In the genomic region with DNA sequence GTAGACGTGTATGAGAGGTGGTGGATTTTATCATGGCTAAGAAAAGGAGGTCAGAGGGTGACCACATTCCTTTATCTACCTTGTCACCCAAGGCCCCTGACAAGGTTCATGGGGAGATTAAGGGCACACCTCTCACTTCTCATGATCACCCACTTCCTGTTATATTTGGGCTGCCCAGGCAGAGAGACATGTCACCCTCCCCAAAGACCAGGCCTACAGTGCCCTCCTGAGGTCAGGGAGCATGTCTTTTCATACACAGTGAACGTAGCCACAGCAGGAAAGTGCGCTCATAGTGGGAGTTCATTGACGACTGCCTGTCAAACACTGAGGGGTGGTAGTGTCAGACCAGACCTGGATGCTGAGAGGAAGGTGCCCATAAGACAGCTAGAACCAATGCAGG, we compare ENCODE assay signal across 8 mouse cellular contexts.
DNase-seq lines count a peak whose midpoint lies in the region; ATAC-seq and TF ChIP-seq lines count a peak whose summit lies in the region.

No protein-coding gene starts in this region.

- no peaks in the 10 kb centered on the region for H3K27me3 ChIP-seq in forebrain, embryonic 16.5 days (replicated peaks; ENCODE audit: control insufficient read depth, insufficient read depth, low read length)
- no peaks in the 10 kb centered on the region for H3K27me3 ChIP-seq in forebrain, embryonic 11.5 days (ENCODE audit: control insufficient read depth, insufficient read depth, low read length)
- no peaks in the 10 kb centered on the region for H3K27me3 ChIP-seq in neural tube, embryonic 12.5 days (replicated peaks)
- H3K27me3 ChIP-seq in neural tube, embryonic 15.5 days (replicated peaks), result no peaks in the 10 kb centered on the region
- no peaks in the 10 kb centered on the region for H3K27me3 ChIP-seq in lung, embryonic 14.5 days (ENCODE audit: insufficient read depth, low read length)
- peaks cover 32% of the 10 kb centered on the region for H3K27me3 ChIP-seq in limb, embryonic 10.5 days (ENCODE audit: low read depth, poor library complexity, severe bottlenecking)

- H3K9ac ChIP-seq in forebrain, embryonic 16.5 days (replicated peaks; ENCODE audit: low read depth, low read length), result no peak overlapping the region
- H3K9ac ChIP-seq in forebrain, embryonic 11.5 days (ENCODE audit: low read length), result no peak overlapping the region
- H3K9ac ChIP-seq in neural tube, embryonic 12.5 days, result no peak overlapping the region
- H3K9ac ChIP-seq in neural tube, embryonic 15.5 days (replicated peaks), result no peak overlapping the region
- no peak overlapping the region for H3K9ac ChIP-seq in lung, embryonic 14.5 days

- ATAC-seq in forebrain, embryonic 16.5 days, result peak; percentile 13; the same call in 1 of the 2 replicates
- no peak for ATAC-seq in forebrain, embryonic 11.5 days (replicated peaks; ENCODE audit: low FRiP score)
- peak; percentile 18; the same call in 1 of the 2 replicates for ATAC-seq in neural tube, embryonic 12.5 days (ENCODE audit: low FRiP score, low read depth)
- no peak for ATAC-seq in neural tube, embryonic 15.5 days (ENCODE audit: low FRiP score)
- ATAC-seq in lung, embryonic 14.5 days (ENCODE audit: insufficient read depth), result 0 out of 2 replicates have a peak, but pooled peaks have one; percentile 2

- H3K4me1 ChIP-seq in forebrain, embryonic 16.5 days (replicated peaks; ENCODE audit: control insufficient read depth, insufficient read depth, low read length), result peaks cover 30% of the 10 kb centered on the region
- H3K4me1 ChIP-seq in forebrain, embryonic 11.5 days (replicated peaks; ENCODE audit: control insufficient read depth, insufficient read depth, low read length), result no peaks in the 10 kb centered on the region
- peaks cover 15% of the 10 kb centered on the region for H3K4me1 ChIP-seq in neural tube, embryonic 12.5 days
- H3K4me1 ChIP-seq in neural tube, embryonic 15.5 days, result peaks cover 34% of the 10 kb centered on the region
- H3K4me1 ChIP-seq in lung, embryonic 14.5 days (ENCODE audit: insufficient read depth), result no peaks in the 10 kb centered on the region; the same call in 1 of the 2 replicates
- H3K4me1 ChIP-seq in limb, embryonic 10.5 days, result peaks cover 10% of the 10 kb centered on the region

- 47% methylated on average over 4 of the region's 4 CpGs for WGBS in forebrain, embryonic 16.5 days
- WGBS in forebrain, embryonic 11.5 days, result 54% methylated on average over 4 of the region's 4 CpGs
- WGBS in neural tube, embryonic 12.5 days, result 55% methylated on average over 4 of the region's 4 CpGs
- 51% methylated on average over 4 of the region's 4 CpGs for WGBS in neural tube, embryonic 15.5 days
- WGBS in lung, embryonic 14.5 days, result 38% methylated on average over 4 of the region's 4 CpGs
- WGBS in limb, embryonic 10.5 days, result 48% methylated on average over 4 of the region's 4 CpGs

- intact Hi-C loops in gastrocnemius, postnatal 36 days (cut with DNase I), result loop anchor here (2.0 kb wide), 1 partner anchor 34 kb away; no protein-coding TSS in a partner anchor

- H3K9me3 ChIP-seq in forebrain, embryonic 16.5 days (ENCODE audit: control insufficient read depth, low read length), result no peaks in the 10 kb centered on the region
- H3K9me3 ChIP-seq in forebrain, embryonic 11.5 days (ENCODE audit: control insufficient read depth, low read length), result no peaks in the 10 kb centered on the region
- 0 out of 2 replicates have a peak, but pooled peaks cover 3% of the 10 kb centered on the region for H3K9me3 ChIP-seq in neural tube, embryonic 12.5 days
- H3K9me3 ChIP-seq in neural tube, embryonic 15.5 days (replicated peaks), result no peaks in the 10 kb centered on the region
- H3K9me3 ChIP-seq in lung, embryonic 14.5 days (ENCODE audit: low read depth, low read length), result no peaks in the 10 kb centered on the region
- H3K9me3 ChIP-seq in limb, embryonic 10.5 days (replicated peaks), result no peaks in the 10 kb centered on the region

- no peaks in the 10 kb centered on the region for H3K36me3 ChIP-seq in forebrain, embryonic 16.5 days (ENCODE audit: control insufficient read depth, insufficient read depth)
- no peaks in the 10 kb centered on the region for H3K36me3 ChIP-seq in forebrain, embryonic 11.5 days (ENCODE audit: control insufficient read depth, insufficient read depth, low read length)
- H3K36me3 ChIP-seq in neural tube, embryonic 12.5 days, result no peaks in the 10 kb centered on the region
- no peaks in the 10 kb centered on the region for H3K36me3 ChIP-seq in neural tube, embryonic 15.5 days
- no peaks in the 10 kb centered on the region for H3K36me3 ChIP-seq in lung, embryonic 14.5 days (ENCODE audit: insufficient read depth)
- no peaks in the 10 kb centered on the region for H3K36me3 ChIP-seq in limb, embryonic 10.5 days

- DNase-seq in forebrain, embryonic 11.5 days (ENCODE audit: low spot score), result no peak
- DNase-seq in cerebellum, adult 18-20 months, result peak; percentile 58 to 71
- DNase-seq in lung, embryonic 14.5 days, result peak; percentile 43
- DNase-seq in gastrocnemius, postnatal 36 days, result no peak
- DNase-seq in limb, embryonic 10.5 days (ENCODE audit: low spot score), result no peak

- no peak overlapping the region for H3K4me3 ChIP-seq in forebrain, embryonic 16.5 days (replicated peaks; ENCODE audit: low read length)
- H3K4me3 ChIP-seq in forebrain, embryonic 11.5 days (ENCODE audit: low read depth, low read length), result no peak overlapping the region
- no peak overlapping the region for H3K4me3 ChIP-seq in neural tube, embryonic 12.5 days
- H3K4me3 ChIP-seq in neural tube, embryonic 15.5 days (replicated peaks), result no peak overlapping the region
- no peak overlapping the region for H3K4me3 ChIP-seq in lung, embryonic 14.5 days (ENCODE audit: low read depth, low read length)
- no peak overlapping the region for H3K4me3 ChIP-seq in limb, embryonic 10.5 days

- H3K27ac ChIP-seq in forebrain, embryonic 16.5 days (ENCODE audit: low read length), result no peak overlapping the region; the same call in 1 of the 2 replicates
- no peak overlapping the region for H3K27ac ChIP-seq in forebrain, embryonic 11.5 days (ENCODE audit: low read depth, low read length)
- H3K27ac ChIP-seq in neural tube, embryonic 12.5 days, result no peak overlapping the region
- H3K27ac ChIP-seq in neural tube, embryonic 15.5 days (replicated peaks), result no peak overlapping the region; the same call in 1 of the 2 replicates
- no peak overlapping the region for H3K27ac ChIP-seq in lung, embryonic 14.5 days (ENCODE audit: low read depth)
- H3K27ac ChIP-seq in limb, embryonic 10.5 days, result no peak overlapping the region

- H3K4me2 ChIP-seq in forebrain, embryonic 16.5 days (ENCODE audit: low read length), result no peak overlapping the region
- H3K4me2 ChIP-seq in forebrain, embryonic 11.5 days (ENCODE audit: low read depth, low read length, severe bottlenecking), result no peak overlapping the region
- no peak overlapping the region for H3K4me2 ChIP-seq in neural tube, embryonic 12.5 days (replicated peaks)
- H3K4me2 ChIP-seq in neural tube, embryonic 15.5 days, result no peak overlapping the region
- no peak overlapping the region for H3K4me2 ChIP-seq in lung, embryonic 14.5 days

- peak; percentile 53 for TF ChIP-seq CTCF in lung, embryonic 14.5 days (IDR thresholded peaks at IDR 0.05; ENCODE audit: low read depth)

Comparison
In these comparisons a context has a peak if more than half of its experiments do, and no peak if none do; other contexts are left out.
1. ATAC-seq: peak in forebrain, embryonic 16.5 days (single experiment), neural tube, embryonic 12.5 days (single experiment) and lung, embryonic 14.5 days (single experiment); none in forebrain, embryonic 11.5 days (single experiment) and neural tube, embryonic 15.5 days (single experiment).
2. DNase-seq: peak in cerebellum, adult 18-20 months (2 of 2) and lung, embryonic 14.5 days (single experiment); none in forebrain, embryonic 11.5 days (single experiment), gastrocnemius, postnatal 36 days (0 of 2) and limb, embryonic 10.5 days (single experiment).